In genomic region chr4:136895861-136896260, GRCm38 (mm10) we compare ENCODE assay signal across 13 mouse cellular contexts. TPM values are rescaled to one million over a fixed set of nuclear protein-coding genes. Genes with fewer than 3 reads are reported as not detected.
DNase-seq lines count a peak whose midpoint lies in the region; ATAC-seq lines count a peak whose summit lies in the region.
"Had no signal": no experiment of that assay in that cellular context is flagged by ENCODE, and none has a peak within 500 bp of the region (broad histone marks: within the 10 kb centered on the region; RNA-seq: fewer than 3 reads in every experiment).

No protein-coding gene starts in this region.

- 5% methylated on average over 15 of the region's 15 CpGs for WGBS in neural tube, embryonic 12.5 days
- WGBS in forebrain, embryonic 14.5 days, result 3% methylated on average over 15 of the region's 15 CpGs
- 5% methylated on average over 15 of the region's 15 CpGs for WGBS in limb, embryonic 13.5 days

- no peak overlapping the region for H3K4me3 ChIP-seq in neural tube, embryonic 12.5 days
- H3K4me3 ChIP-seq in forebrain, embryonic 14.5 days (ENCODE audit: low read depth, low read length), result no peak overlapping the region
- H3K4me3 ChIP-seq in limb, embryonic 13.5 days, result peak overlapping the region; percentile 7; the same call in 1 of the 2 replicates
- H3K4me3 ChIP-seq: heart, embryonic 15.5 days had no signal

- no peak for DNase-seq in neural tube, embryonic 10.5 days (ENCODE audit: extremely low spot score, low spot score)
- DNase-seq in forebrain, embryonic 14.5 days (ENCODE audit: low spot score), result no peak
- DNase-seq in urinary bladder, adult 18-20 months (ENCODE audit: low spot score in 2 of 2), result no peak
- no peak for DNase-seq in cerebellum, postnatal 10 days
- DNase-seq in kidney, adult 11 months, result no peak
- DNase-seq: adrenal gland, postnatal 36 days; cerebellum, postnatal 25 days; kidney, postnatal 14 days; right cerebral cortex, postnatal 14 days; thymus, postnatal 14 days had no signal

- peak overlapping the region; percentile 37 for H3K4me2 ChIP-seq in neural tube, embryonic 12.5 days (replicated peaks)
- peak overlapping the region; percentile 28; the same call in 1 of the 2 replicates for H3K4me2 ChIP-seq in forebrain, embryonic 14.5 days (ENCODE audit: low read length)
- H3K4me2 ChIP-seq in limb, embryonic 13.5 days (replicated peaks), result peak overlapping the region; percentile 41
- H3K4me2 ChIP-seq: heart, embryonic 15.5 days had no signal

- no peaks in the 10 kb centered on the region for H3K9me3 ChIP-seq in neural tube, embryonic 12.5 days
- H3K9me3 ChIP-seq in forebrain, embryonic 14.5 days (replicated peaks; ENCODE audit: control insufficient read depth, low read length), result no peaks in the 10 kb centered on the region
- no peaks in the 10 kb centered on the region for H3K9me3 ChIP-seq in limb, embryonic 13.5 days
- H3K9me3 ChIP-seq: heart, embryonic 15.5 days had no signal

- no peak overlapping the region for H3K27ac ChIP-seq in neural tube, embryonic 12.5 days
- no peak overlapping the region for H3K27ac ChIP-seq in forebrain, embryonic 14.5 days (ENCODE audit: low read depth, low read length)
- H3K27ac ChIP-seq in limb, embryonic 13.5 days, result no peak overlapping the region
- H3K27ac ChIP-seq: heart, embryonic 15.5 days had no signal

- H3K27me3 ChIP-seq in neural tube, embryonic 12.5 days (replicated peaks), result peaks cover 39% of the 10 kb centered on the region
- H3K27me3 ChIP-seq in forebrain, embryonic 14.5 days (replicated peaks; ENCODE audit: control insufficient read depth, insufficient read depth, low read length), result peaks cover 19% of the 10 kb centered on the region
- peaks cover 70% of the 10 kb centered on the region for H3K27me3 ChIP-seq in limb, embryonic 13.5 days

- H3K4me1 ChIP-seq in neural tube, embryonic 12.5 days, result peaks cover 4% of the 10 kb centered on the region
- no peaks in the 10 kb centered on the region for H3K4me1 ChIP-seq in forebrain, embryonic 14.5 days (ENCODE audit: control insufficient read depth, insufficient read depth, low read length)
- H3K4me1 ChIP-seq in limb, embryonic 13.5 days, result 0 out of 2 replicates have a peak, but pooled peaks cover 9% of the 10 kb centered on the region
- H3K4me1 ChIP-seq: heart, embryonic 15.5 days had no signal

- ATAC-seq in neural tube, embryonic 12.5 days (ENCODE audit: low FRiP score, low read depth), result no peak
- ATAC-seq in forebrain, embryonic 14.5 days, result no peak
- no peak for ATAC-seq in limb, embryonic 13.5 days (ENCODE audit: low FRiP score, low read depth)

- no peaks in the 10 kb centered on the region for H3K36me3 ChIP-seq in neural tube, embryonic 12.5 days
- H3K36me3 ChIP-seq in forebrain, embryonic 14.5 days (ENCODE audit: control insufficient read depth, insufficient read depth, low read length), result no peaks in the 10 kb centered on the region
- H3K36me3 ChIP-seq in limb, embryonic 13.5 days, result no peaks in the 10 kb centered on the region
- H3K36me3 ChIP-seq: heart, embryonic 15.5 days had no signal

- 0 out of 2 replicates have a peak overlapping the region, but pooled peaks have one; percentile 10 for H3K9ac ChIP-seq in neural tube, embryonic 12.5 days
- H3K9ac ChIP-seq in forebrain, embryonic 14.5 days (ENCODE audit: low read length), result peak overlapping the region; percentile 32; the same call in 1 of the 2 replicates
- no peak overlapping the region for H3K9ac ChIP-seq in limb, embryonic 13.5 days
- H3K9ac ChIP-seq: heart, embryonic 15.5 days had no signal

RNA-seq across cellular contexts. Expression of gene C1qa, which starts 2.7 kb away (rescaled TPM):
- 17.4 and 21.0 TPM in 2 replicates for polyA plus RNA-seq in neural tube, embryonic 12.5 days (2016; fragmentation: Nextera tagmentation; extraction: Ambion mirVana)
- 24.3 and 28.1 TPM in 2 replicates for polyA plus RNA-seq in forebrain, embryonic 14.5 days (2014; fragmentation: Nextera tagmentation; extraction: Ambion mirVana)
- polyA plus RNA-seq in limb, embryonic 13.5 days (2015; fragmentation: Nextera tagmentation; extraction: Ambion mirVana), result 20.5 and 23.0 TPM in 2 replicates

RNA-seq across cellular contexts. Expression of gene C1qc, which starts 3.0 kb away (rescaled TPM):
- 19.6 and 21.3 TPM in 2 replicates for polyA plus RNA-seq in neural tube, embryonic 12.5 days (2016; fragmentation: Nextera tagmentation; extraction: Ambion mirVana)
- 22.3 and 25.6 TPM in 2 replicates for polyA plus RNA-seq in forebrain, embryonic 14.5 days (2014; fragmentation: Nextera tagmentation; extraction: Ambion mirVana)
- 18.1 and 18.8 TPM in 2 replicates for polyA plus RNA-seq in limb, embryonic 13.5 days (2015; fragmentation: Nextera tagmentation; extraction: Ambion mirVana)

RNA-seq across cellular contexts. Expression of gene C1qb, which starts 9.9 kb away (rescaled TPM):
- polyA plus RNA-seq in neural tube, embryonic 12.5 days (2016; fragmentation: Nextera tagmentation; extraction: Ambion mirVana), result 32.6 and 34.9 TPM in 2 replicates
- polyA plus RNA-seq in forebrain, embryonic 14.5 days (2014; fragmentation: Nextera tagmentation; extraction: Ambion mirVana), result 45.2 and 45.8 TPM in 2 replicates
- polyA plus RNA-seq in limb, embryonic 13.5 days (2015; fragmentation: Nextera tagmentation; extraction: Ambion mirVana), result 39.7 and 41.0 TPM in 2 replicates
